Mouse (Mus musculus): ENCODE measurements around the gene 2510009E07Rik.

DNA sequence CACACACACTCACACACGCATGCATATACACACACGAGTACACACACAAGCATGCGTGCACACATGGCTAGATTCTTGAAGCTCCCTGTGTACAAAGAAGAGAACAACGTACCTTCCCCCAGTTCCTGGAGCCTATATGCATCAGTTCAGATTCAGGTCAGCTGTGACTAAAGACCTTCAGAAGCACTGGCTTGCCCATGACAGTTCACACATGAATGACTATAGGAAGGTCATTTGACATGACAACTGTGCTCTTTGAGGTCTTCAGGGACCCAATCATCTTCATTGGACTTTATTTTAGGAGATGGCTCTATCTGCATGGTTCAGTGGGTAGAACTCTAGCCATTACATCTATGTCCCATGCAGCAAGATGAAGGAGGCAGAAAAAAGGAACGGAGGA is 48.4 kb upstream of the 2510009E07Rik start:
- TF ChIP-seq EP300 (IDR thresholded peaks at IDR 0.05; ENCODE audit: low read depth) = no peak
- no peak for TF ChIP-seq CTCF (IDR thresholded peaks at IDR 0.05; ENCODE audit: low read depth)

Data from liver, embryonic 14.5 days (tissue).